8 mouse cellular contexts compared by ENCODE assay signal in the genomic region with DNA sequence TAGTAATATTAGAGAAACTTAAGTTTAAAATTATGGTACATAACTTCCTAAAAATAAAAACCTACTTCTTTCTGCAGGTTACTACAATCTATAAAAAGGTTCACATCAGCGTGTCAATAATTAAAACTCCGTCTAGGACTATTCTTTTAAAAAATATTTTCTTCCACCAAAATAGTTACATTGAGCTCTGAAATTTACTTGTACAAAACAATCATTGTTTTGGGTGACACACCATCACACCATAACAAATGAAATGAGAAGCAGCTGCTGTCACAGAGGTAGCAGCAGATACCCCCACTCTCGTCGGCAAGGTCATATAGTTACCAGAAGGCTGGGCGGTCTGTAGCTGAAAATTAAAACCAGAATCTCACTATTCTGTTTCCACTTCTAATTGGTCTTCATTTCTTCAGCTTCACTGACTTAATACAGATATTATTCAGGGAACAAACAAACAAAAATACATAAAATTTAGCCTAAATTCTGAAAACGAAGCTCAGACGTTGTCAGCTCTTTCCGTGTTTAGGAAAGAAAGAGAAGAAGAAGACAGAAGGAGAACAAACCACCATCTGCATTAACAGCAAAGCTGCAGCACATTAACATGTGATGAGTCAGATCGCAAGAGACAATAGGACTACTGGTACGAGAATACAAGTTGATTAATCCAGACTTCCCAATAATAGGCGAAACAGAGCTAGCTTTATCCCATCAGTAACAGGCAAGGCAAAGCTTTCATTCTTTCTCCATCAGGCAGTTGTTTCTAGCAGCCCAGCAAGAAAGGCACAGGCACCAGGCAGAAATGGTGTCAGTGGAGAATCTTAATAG. TPM values are rescaled to one million over a fixed set of nuclear protein-coding genes. Genes with fewer than 3 reads are reported as not detected.
DNase-seq lines count a peak whose midpoint lies in the region; ATAC-seq and TF ChIP-seq lines count a peak whose summit lies in the region.

No protein-coding gene starts in this region.

- H3K4me1 ChIP-seq in bone marrow, adult 2 months (ENCODE audit: control insufficient read depth, insufficient read depth, low read length), result no peaks in the 10 kb centered on the region; the same call in 1 of the 2 replicates
- H3K4me1 ChIP-seq in forebrain, postnatal 0 days (ENCODE audit: insufficient read depth), result 0 out of 2 replicates have a peak, but pooled peaks cover 3% of the 10 kb centered on the region
- peaks cover 22% of the 10 kb centered on the region for H3K4me1 ChIP-seq in neural tube, embryonic 11.5 days (ENCODE audit: control insufficient read depth, insufficient read depth, low read length)

- H3K36me3 ChIP-seq in forebrain, postnatal 0 days (ENCODE audit: insufficient read depth), result no peaks in the 10 kb centered on the region
- H3K36me3 ChIP-seq in neural tube, embryonic 11.5 days (ENCODE audit: control insufficient read depth, insufficient read depth, low read length), result no peaks in the 10 kb centered on the region

- H3K4me2 ChIP-seq in forebrain, postnatal 0 days (ENCODE audit: low read depth), result peak overlapping the region; percentile 47
- peak overlapping the region; percentile 41 for H3K4me2 ChIP-seq in neural tube, embryonic 11.5 days (ENCODE audit: low read depth)

- peak overlapping the region; percentile 75 for H3K4me3 ChIP-seq in bone marrow, adult 2 months (replicated peaks; ENCODE audit: control insufficient read depth, low read depth, low read length)
- peak overlapping the region; percentile 32 for H3K4me3 ChIP-seq in forebrain, postnatal 0 days (ENCODE audit: low read depth, low read length)
- H3K4me3 ChIP-seq in neural tube, embryonic 11.5 days (ENCODE audit: low read depth, low read length), result peak overlapping the region; percentile 6; the same call in 1 of the 2 replicates

- no peaks in the 10 kb centered on the region for H3K27me3 ChIP-seq in forebrain, postnatal 0 days (ENCODE audit: insufficient read depth, low read length)
- no peaks in the 10 kb centered on the region for H3K27me3 ChIP-seq in neural tube, embryonic 11.5 days (ENCODE audit: control insufficient read depth, insufficient read depth, low read length)

- no peak for TF ChIP-seq POLR2A in bone marrow, adult 2 months (IDR thresholded peaks at IDR 0.05; ENCODE audit: borderline replicate concordance, control insufficient read depth, low read depth, low read length)

- WGBS in bone marrow, adult 2 months, result under 1% methylated on average over 11 of the region's 11 CpGs
- 13% methylated on average over 11 of the region's 11 CpGs for WGBS in forebrain, postnatal 0 days
- 41% methylated on average over 11 of the region's 11 CpGs for WGBS in neural tube, embryonic 11.5 days

- intact Hi-C loops in left cerebral cortex, postnatal 25 days (cut with DNase I), result loop anchor here (1.0 kb wide), 1 partner anchor 119 kb away; no protein-coding TSS in a partner anchor

- no peaks in the 10 kb centered on the region for H3K9me3 ChIP-seq in forebrain, postnatal 0 days (ENCODE audit: low read length)
- H3K9me3 ChIP-seq in neural tube, embryonic 11.5 days (ENCODE audit: control insufficient read depth, low read length), result no peaks in the 10 kb centered on the region

- TF ChIP-seq CTCF in bone marrow, adult 2 months (IDR thresholded peaks at IDR 0.05; ENCODE audit: control insufficient read depth, insufficient read depth, low read length), result no peak
- no peak for TF ChIP-seq CTCF in forebrain, postnatal 0 days (IDR thresholded peaks at IDR 0.05; ENCODE audit: low read depth)

- DNase-seq in layer of hippocampus, adult 11-12 months (ENCODE audit: low spot score), result peak; percentile 56
- DNase-seq in layer of hippocampus, postnatal 25 days (ENCODE audit: extremely low spot score in 1 of 2, low spot score in 1 of 2), result no peak
- DNase-seq in forebrain, postnatal 0 days, result peak; percentile 45
- DNase-seq in left cerebral cortex, postnatal 25 days (ENCODE audit: low spot score in 2 of 2), result peak; percentile 26 to 49
- no peak for DNase-seq in neural tube, embryonic 11.5 days (ENCODE audit: low spot score)
- no peak for DNase-seq in lung, postnatal 36 days
- no peak for DNase-seq in kidney, postnatal 10 days

- peak overlapping the region; percentile 54 for H3K9ac ChIP-seq in forebrain, postnatal 0 days
- H3K9ac ChIP-seq in neural tube, embryonic 11.5 days (ENCODE audit: low read length), result peak overlapping the region; percentile 47

- H3K27ac ChIP-seq in bone marrow, adult 2 months (ENCODE audit: control insufficient read depth, insufficient read depth, low read depth, low read length, poor library complexity), result peak overlapping the region; percentile 76; the same call in 1 of the 2 replicates
- H3K27ac ChIP-seq in forebrain, postnatal 0 days (ENCODE audit: low read depth, low read length), result peak overlapping the region; percentile 85
- H3K27ac ChIP-seq in neural tube, embryonic 11.5 days (ENCODE audit: low read depth, low read length), result peak overlapping the region; percentile 80

- ATAC-seq in forebrain, postnatal 0 days, result peak; percentile 72
- ATAC-seq in neural tube, embryonic 11.5 days (ENCODE audit: insufficient read depth, low FRiP score, low TSS enrichment), result no peak

RNA-seq across cellular contexts. Expression of a gene that starts 49.8 kb away (rescaled TPM):
- total RNA-seq in layer of hippocampus, postnatal 25 days (2021), result 10 to 100 TPM; 46.5 to 57.0 TPM
- 13.4 and 20.6 TPM in 2 replicates for polyA plus RNA-seq in bone marrow, adult 2 months (2011; ENCODE audit: insufficient read depth, insufficient read length, low replicate concordance, missing spikeins)
- 27.5 and 29.1 TPM in 2 replicates for total RNA-seq in forebrain, postnatal 0 days (2014; rRNA removed)
- 5.6 and 6.9 TPM in 2 replicates for polyA plus RNA-seq in forebrain, postnatal 0 days (2015; fragmentation: Nextera tagmentation; extraction: Ambion mirVana)
- 10 to 100 TPM; 49.3 to 56.8 TPM for total RNA-seq in left cerebral cortex, postnatal 25 days (2021)
- 10.2 and 10.5 TPM in 2 replicates for polyA plus RNA-seq in neural tube, embryonic 11.5 days (2014; fragmentation: Nextera tagmentation; extraction: Ambion mirVana)

Comparison
In these comparisons a context has a peak if more than half of its experiments do, and no peak if none do; other contexts are left out.
1. DNase-seq: peak in layer of hippocampus, adult 11-12 months (single experiment), forebrain, postnatal 0 days (single experiment) and left cerebral cortex, postnatal 25 days (2 of 2); none in layer of hippocampus, postnatal 25 days (0 of 2), neural tube, embryonic 11.5 days (single experiment), lung, postnatal 36 days (single experiment) and kidney, postnatal 10 days (single experiment).
2. H3K4me3 ChIP-seq: peak in every context shown above with its lines; median percentile 75 in bone marrow, adult 2 months; 32 in forebrain, postnatal 0 days; 6 in neural tube, embryonic 11.5 days.
3. Peak in every context shown above with its lines, with median percentiles within 50 percentile points of each other: H3K27ac ChIP-seq.